Mouse (Mus musculus) hindbrain, embryonic 10.5 days (tissue): ENCODE data around the gene Capzb. TPM values are rescaled to one million over a fixed set of nuclear protein-coding genes. Genes with fewer than 3 reads are reported as not detected.

Source experiments
- DNase-seq: peaks from one replicate; pipeline ENCODE4 v3.0.0-alpha.2; 2017; ENCODE audit warnings: low spot score
- H3K27ac ChIP-seq: fragments of 300-500 bp; sonication (generic); 2 replicates; pipeline ENCODE4 v1.5.1; 2016; ENCODE audit warnings: mild to moderate bottlenecking, moderate library complexity
- H3K27me3 ChIP-seq: fragments of 300-500 bp; sonication (generic); 2 replicates; pipeline ENCODE4 v1.6.1; 2016; ENCODE audit warnings: mild to moderate bottlenecking; ENCODE audit not compliant: poor library complexity, insufficient read depth, severe bottlenecking
- H3K36me3 ChIP-seq: fragments of 300-500 bp; sonication (generic); 2 replicates; pipeline ENCODE4 v1.6.1; 2016; ENCODE audit warnings: mild to moderate bottlenecking, moderate library complexity
- H3K4me1 ChIP-seq: fragments of 300-500 bp; sonication (generic); replicated peaks from 2 replicates; pipeline ENCODE4 v1.6.1; 2016; ENCODE audit warnings: mild to moderate bottlenecking
- H3K4me3 ChIP-seq: fragments of 300-500 bp; sonication (generic); 2 replicates; pipeline ENCODE4 v1.5.1; 2016; ENCODE audit warnings: mild to moderate bottlenecking, moderate library complexity
- H3K9me3 ChIP-seq: fragments of 300-500 bp; sonication (generic); 2 replicates; pipeline ENCODE4 v1.6.1; 2016; ENCODE audit warnings: mild to moderate bottlenecking, moderate library complexity
- WGBS: fragments of 180-500 bp; shearing (Covaris S2); methylation state at CpG from one replicate; pipeline ENCODE4 v1.1.7; 2016; 5-methylcytosine and 5-hydroxymethylcytosine counted together
- polyA plus RNA-seq: library from polyadenylated mRNA; unstranded; fragments of >200 nt; fragmentation: Nextera tagmentation; extraction: Ambion mirVana; gene quantifications from 2 replicates; pipeline ENCODE4 v1.2.1, GENCODE M21; 2016

The Capzb gene
- polyA plus RNA-seq, result 331 and 370 TPM in 2 replicates

- Histone ChIP-seq H3K4me3 (peak within 1 kb of the TSS; percentile 88), H3K27me3 (no peaks in the 10 kb centered on the region), H3K36me3 (no peaks in the 10 kb centered on the region), H3K27ac (peak within 1 kb of the TSS; percentile 98), H3K9me3 (no peaks in the 10 kb centered on the region), H3K4me1 (peaks cover 53% of the 10 kb centered on the region)
- DNase-seq, result peak; percentile 98
- under 1% methylated on average over 60 of the region's 69 CpGs for WGBS
Measured at GRCm38 (mm10) chr4:139192499-139193175, at the start of gene Capzb. Gene Capzb (plus strand): TSS chr4:139192899.

- Histone ChIP-seq H3K9me3 (peaks cover 9% of the 10 kb centered on the region), H3K27me3 (no peaks in the 10 kb centered on the region), H3K36me3 (no peaks in the 10 kb centered on the region), H3K27ac (peak overlapping the region; percentile 67), H3K4me1 (peaks cover 5% of the 10 kb centered on the region; the same call in 1 of the 2 replicates), H3K4me3 (peak overlapping the region; percentile 16; the same call in 1 of the 2 replicates)
- peak; percentile 51 for DNase-seq
- 27% methylated on average over 9 of the region's 9 CpGs for WGBS
Measured at GRCm38 (mm10) chr4:139142985-139143384, 49.7 kb upstream of the Capzb start.

- peaks cover 5% of the 10 kb centered on the region; the same call in 1 of the 2 replicates for H3K4me1 ChIP-seq
- H3K9me3 ChIP-seq, result peaks cover 24% of the 10 kb centered on the region
- DNase-seq, result no peak
- no peaks in the 10 kb centered on the region for H3K27me3 ChIP-seq
- no peak overlapping the region for H3K4me3 ChIP-seq
- H3K27ac ChIP-seq, result no peak overlapping the region
- 80% methylated on average over 4 of the region's 4 CpGs for WGBS
- no peaks in the 10 kb centered on the region for H3K36me3 ChIP-seq
Measured at GRCm38 (mm10) chr4:139144577-139144976, 48.1 kb upstream of the Capzb start.

GRCm38 (mm10) chr4:139145156-139145555, 47.5 kb upstream of the Capzb start:
- Histone ChIP-seq H3K9me3 (peaks cover 24% of the 10 kb centered on the region), H3K36me3 (no peaks in the 10 kb centered on the region), H3K4me1 (peaks cover 5% of the 10 kb centered on the region; the same call in 1 of the 2 replicates), H3K27ac (no peak overlapping the region), H3K4me3 (no peak overlapping the region), H3K27me3 (no peaks in the 10 kb centered on the region)
- DNase-seq, result peak; percentile 31
- WGBS, result 88% methylated on average over 11 of the region's 11 CpGs

GRCm38 (mm10) chr4:139146760-139147159, 45.9 kb upstream of the Capzb start:
- no peak overlapping the region for H3K27ac ChIP-seq
- H3K9me3 ChIP-seq, result peaks cover 32% of the 10 kb centered on the region
- 83% methylated on average over 5 of the region's 5 CpGs for WGBS
- no peak overlapping the region for H3K4me3 ChIP-seq
- no peaks in the 10 kb centered on the region for H3K36me3 ChIP-seq
- DNase-seq, result no peak
- peaks cover 5% of the 10 kb centered on the region; the same call in 1 of the 2 replicates for H3K4me1 ChIP-seq
- no peaks in the 10 kb centered on the region for H3K27me3 ChIP-seq

- H3K9me3 ChIP-seq, result peaks cover 30% of the 10 kb centered on the region
- 65% methylated on average over 6 of the region's 6 CpGs for WGBS
- H3K4me1 ChIP-seq, result no peaks in the 10 kb centered on the region
- H3K36me3 ChIP-seq, result no peaks in the 10 kb centered on the region
- H3K27me3 ChIP-seq, result no peaks in the 10 kb centered on the region
- no peak overlapping the region for H3K27ac ChIP-seq
- no peak for DNase-seq
- no peak overlapping the region for H3K4me3 ChIP-seq
Measured at GRCm38 (mm10) chr4:139151370-139151769, 41.3 kb upstream of the Capzb start.

GRCm38 (mm10) chr4:139154576-139155307, 38.0 kb upstream of the Capzb start:
- WGBS, result 79% methylated on average over 20 of the region's 20 CpGs
- DNase-seq, result no peak
- H3K27me3 ChIP-seq, result no peaks in the 10 kb centered on the region
- no peak overlapping the region for H3K27ac ChIP-seq
- H3K4me3 ChIP-seq, result no peak overlapping the region
- 0 out of 2 replicates have a peak, but pooled peaks cover 8% of the 10 kb centered on the region for H3K9me3 ChIP-seq
- H3K36me3 ChIP-seq, result no peaks in the 10 kb centered on the region
- no peaks in the 10 kb centered on the region for H3K4me1 ChIP-seq

GRCm38 (mm10) chr4:139156538-139156937, 36.2 kb upstream of the Capzb start:
- H3K9me3 ChIP-seq, result no peaks in the 10 kb centered on the region
- no peaks in the 10 kb centered on the region for H3K4me1 ChIP-seq
- no peak overlapping the region for H3K4me3 ChIP-seq
- H3K27me3 ChIP-seq, result no peaks in the 10 kb centered on the region
- no peak overlapping the region for H3K27ac ChIP-seq
- WGBS, result 88% methylated on average over 6 of the region's 6 CpGs
- no peak for DNase-seq
- H3K36me3 ChIP-seq, result no peaks in the 10 kb centered on the region

GRCm38 (mm10) chr4:139158350-139158749, 34.3 kb upstream of the Capzb start:
- H3K27ac ChIP-seq, result no peak overlapping the region
- DNase-seq, result no peak
- no peaks in the 10 kb centered on the region for H3K27me3 ChIP-seq
- no peaks in the 10 kb centered on the region for H3K4me1 ChIP-seq
- no peaks in the 10 kb centered on the region for H3K36me3 ChIP-seq
- H3K9me3 ChIP-seq, result no peaks in the 10 kb centered on the region
- WGBS, result 90% methylated on average over 14 of the region's 14 CpGs
- no peak overlapping the region for H3K4me3 ChIP-seq

- WGBS, result 74% methylated on average over 2 of the region's 2 CpGs
- Histone ChIP-seq H3K4me1 (no peaks in the 10 kb centered on the region), H3K27ac (no peak overlapping the region), H3K9me3 (no peaks in the 10 kb centered on the region), H3K4me3 (no peak overlapping the region), H3K36me3 (no peaks in the 10 kb centered on the region), H3K27me3 (no peaks in the 10 kb centered on the region)
- no peak for DNase-seq
Measured at GRCm38 (mm10) chr4:139161076-139161475, 31.6 kb upstream of the Capzb start.

- H3K27me3 ChIP-seq, result no peaks in the 10 kb centered on the region
- no peaks in the 10 kb centered on the region for H3K4me1 ChIP-seq
- 88% methylated on average over 6 of the region's 6 CpGs for WGBS
- DNase-seq, result no peak
- no peaks in the 10 kb centered on the region for H3K36me3 ChIP-seq
- no peak overlapping the region for H3K4me3 ChIP-seq
- H3K9me3 ChIP-seq, result no peaks in the 10 kb centered on the region
- H3K27ac ChIP-seq, result no peak overlapping the region
Measured at GRCm38 (mm10) chr4:139164082-139164481, 28.6 kb upstream of the Capzb start.

- WGBS, result 83% methylated on average over 8 of the region's 8 CpGs
- H3K9me3 ChIP-seq, result no peaks in the 10 kb centered on the region
- no peaks in the 10 kb centered on the region for H3K36me3 ChIP-seq
- H3K4me1 ChIP-seq, result peaks cover 12% of the 10 kb centered on the region
- DNase-seq, result no peak
- no peak overlapping the region for H3K4me3 ChIP-seq
- H3K27ac ChIP-seq, result no peak overlapping the region
- no peaks in the 10 kb centered on the region for H3K27me3 ChIP-seq
Measured at GRCm38 (mm10) chr4:139165259-139165658, 27.4 kb upstream of the Capzb start.

- Histone ChIP-seq H3K27ac (no peak overlapping the region), H3K4me3 (no peak overlapping the region), H3K27me3 (no peaks in the 10 kb centered on the region), H3K9me3 (no peaks in the 10 kb centered on the region), H3K4me1 (peaks cover 15% of the 10 kb centered on the region), H3K36me3 (no peaks in the 10 kb centered on the region)
- WGBS, result 84% methylated on average over 8 of the region's 8 CpGs
- DNase-seq, result no peak
Measured at GRCm38 (mm10) chr4:139166244-139166643, 26.5 kb upstream of the Capzb start.
